Mouse (Mus musculus) granulocyte monocyte progenitor cell, adult 5-6 weeks (primary cell): ENCODE results near the gene Crhr1. TPM values are rescaled to one million over a fixed set of nuclear protein-coding genes. Genes with fewer than 3 reads are reported as not detected.
"Not testable (repeated sequence)": the region's sequence is repeated elsewhere in the genome, so short reads cannot be mapped to it uniquely, and the experiment has no call there.

Experiments used
- ATAC-seq: replicated peaks from 2 replicates; pipeline ENCODE4 v1.8.0; 2016; ENCODE audit warnings: mild to moderate bottlenecking, moderate TSS enrichment, inconsistent platforms; ENCODE audit not compliant: poor library complexity, severe bottlenecking
- total RNA-seq, 2 experiments: library from RNA; stranded (forward) in 1 of 2; stranded (reverse) in 1 of 2; fragments of 200-712, 200-1000 nt in 1 of 2; fragments of >200 nt in 1 of 2; fragmentation: Nextera tagmentation in 1 of 2; gene quantifications; 2 replicates each; pipeline ENCODE4 v1.2.3; 2014 to 2017

Crhr1 gene
- total RNA-seq, 2 experiments from 2014 or later, result not detected

GRCm38 (mm10) chr11:104186837-104187150 is 54.1 kb downstream of the Crhr1 start:
- no peak for ATAC-seq

GRCm38 (mm10) chr11:104187766-104188165 is 55.1 kb downstream of the Crhr1 start:
- ATAC-seq, result no peak

GRCm38 (mm10) chr11:104190008-104190407 is 57.4 kb downstream of the Crhr1 start:
- ATAC-seq, result no peak

- no peak for ATAC-seq
These were observed 62.7 kb downstream of the Crhr1 start for GRCm38 (mm10) chr11:104195382-104195781.

DNA sequence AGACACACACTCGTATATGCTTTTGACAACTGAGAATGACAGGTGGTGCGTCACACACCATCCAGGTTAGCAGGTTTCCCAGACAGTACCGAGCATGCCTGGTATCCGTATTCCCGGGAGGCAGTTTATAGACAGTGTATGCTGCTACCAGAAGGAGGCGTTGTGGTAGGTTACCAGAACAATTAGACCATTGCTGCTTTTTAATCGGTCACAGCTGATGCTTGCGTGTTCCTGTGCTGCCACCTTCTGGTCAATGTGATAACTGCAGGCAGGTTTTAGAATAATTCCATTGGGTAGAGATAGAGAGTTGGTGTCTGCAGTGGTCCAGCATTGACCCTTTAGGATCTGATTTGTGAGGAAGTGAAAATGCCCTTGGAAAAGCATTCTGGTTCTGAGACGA is 63.1 kb downstream of the Crhr1 start:
- ATAC-seq, result peak; percentile 91

- 0 out of 2 replicates have a peak, but pooled peaks have one; percentile 22 for ATAC-seq
These were observed 65.2 kb downstream of the Crhr1 start for GRCm38 (mm10) chr11:104197861-104198260.

- no peak for ATAC-seq
These were observed 70.6 kb downstream of the Crhr1 start for GRCm38 (mm10) chr11:104203271-104203670.

- no peak for ATAC-seq
These were observed 73.9 kb downstream of the Crhr1 start for GRCm38 (mm10) chr11:104206573-104206972.

GRCm38 (mm10) chr11:104209041-104209440 is 76.4 kb downstream of the Crhr1 start:
- no peak for ATAC-seq

DNA sequence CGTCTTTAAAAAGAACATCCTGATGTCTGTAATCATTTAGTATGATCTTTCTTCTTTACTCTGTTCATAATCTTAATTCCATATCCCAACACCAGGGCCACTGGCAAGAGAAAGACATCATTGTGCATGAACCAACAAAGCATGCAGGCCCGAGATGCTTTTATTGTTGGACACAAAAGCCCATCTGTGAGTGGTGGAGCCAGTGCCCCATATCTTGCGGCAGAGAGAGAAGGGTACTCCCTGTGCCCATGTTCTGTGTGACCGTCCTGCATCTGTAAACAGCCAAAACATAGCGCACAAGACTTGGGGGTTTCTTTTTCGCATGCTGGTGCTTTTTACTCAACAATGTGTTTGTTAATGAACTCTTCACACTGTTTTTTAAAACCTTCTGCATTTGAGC is 78.6 kb downstream of the Crhr1 start:
- no peak for ATAC-seq

DNA sequence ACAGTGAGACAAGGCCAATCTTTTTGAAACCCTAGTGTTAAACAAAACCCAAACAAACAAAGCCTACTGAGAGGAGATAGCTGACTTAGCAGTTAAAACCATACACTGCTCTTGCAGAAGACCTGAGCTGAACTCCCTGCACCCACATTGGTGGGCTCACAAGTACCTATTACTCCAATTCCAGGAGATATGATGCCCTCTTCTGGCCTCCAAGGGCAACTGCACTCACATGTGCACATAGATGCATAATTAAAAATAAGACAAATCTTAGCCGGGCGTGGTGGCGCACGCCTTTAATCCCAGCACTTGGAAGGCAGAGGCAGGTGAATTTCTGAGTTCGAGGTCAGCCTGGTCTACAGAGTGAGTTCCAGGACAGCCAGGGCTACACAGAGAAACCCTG is 81.5 kb downstream of the Crhr1 start:
- not testable (repeated sequence) for ATAC-seq

DNA sequence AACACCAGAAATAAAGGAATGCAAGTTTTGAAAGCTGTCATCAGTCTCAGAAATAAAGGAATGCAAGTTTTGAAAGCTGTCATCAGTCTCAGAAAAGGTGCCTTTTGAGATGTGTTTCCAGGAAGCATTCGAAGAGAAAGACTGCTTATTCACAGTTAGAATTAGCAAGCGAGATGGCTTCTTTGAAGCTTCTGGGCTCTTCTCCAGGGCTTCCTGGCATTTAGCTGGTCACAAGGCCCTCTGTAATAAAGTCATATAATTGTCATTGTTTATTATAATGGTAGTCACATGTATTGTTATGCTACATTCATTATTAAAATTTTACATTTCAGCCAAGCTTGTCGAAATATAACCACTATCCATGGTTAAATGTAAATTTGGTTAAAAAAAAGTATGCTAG is 85.4 kb downstream of the Crhr1 start:
- ATAC-seq, result no peak

DNA sequence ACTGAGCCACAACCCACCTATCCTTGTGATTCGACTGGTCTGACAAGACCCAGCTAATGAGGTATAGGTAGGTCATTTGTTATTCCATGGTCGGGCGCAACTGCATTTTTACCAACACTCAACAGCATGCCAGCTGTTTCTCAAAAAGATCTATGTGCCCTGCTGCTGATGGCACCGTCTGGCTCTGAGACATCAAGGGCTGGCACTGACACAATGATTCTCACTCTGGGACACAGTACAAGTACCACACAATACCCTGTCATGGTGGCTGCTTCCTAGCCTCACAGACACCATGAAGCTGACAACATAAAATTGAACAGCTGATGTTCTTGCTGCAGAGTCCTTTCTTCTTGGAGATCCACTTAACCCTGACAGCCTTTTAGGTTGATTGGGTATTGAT is 87.6 kb downstream of the Crhr1 start:
- ATAC-seq, result no peak

GRCm38 (mm10) chr11:104221751-104222150 is 89.1 kb downstream of the Crhr1 start:
- ATAC-seq, result no peak

- no peak for ATAC-seq
These were observed 90.6 kb downstream of the Crhr1 start for GRCm38 (mm10) chr11:104223301-104223700.

Other genes starting within 250 kb of the Crhr1 start
- 27.6 and 54.7 TPM in 2 replicates for gene Nsf, start 178.8 kb upstream of the Crhr1 start, total RNA-seq (2014; fragmentation: Nextera tagmentation)
- gene Nsf, start 178.8 kb upstream of the Crhr1 start, total RNA-seq (2017), result 26.6 and 32.9 TPM in 2 replicates
- 17.3 and 20.9 TPM in 2 replicates for gene Arf2, start 166.1 kb upstream of the Crhr1 start, total RNA-seq (2014; fragmentation: Nextera tagmentation)
- gene Arf2, start 166.1 kb upstream of the Crhr1 start, total RNA-seq (2017), result 30.2 and 38.9 TPM in 2 replicates
- gene Sppl2c, start 53.5 kb downstream of the Crhr1 start, total RNA-seq (2014; fragmentation: Nextera tagmentation), result not detected in 2 replicates
- not detected in 2 replicates for gene Sppl2c, start 53.5 kb downstream of the Crhr1 start, total RNA-seq (2017)
- not detected in 2 replicates for gene Mapt, start 98.5 kb downstream of the Crhr1 start, total RNA-seq (2014; fragmentation: Nextera tagmentation)
- gene Mapt, start 98.5 kb downstream of the Crhr1 start, total RNA-seq (2017), result not detected in 2 replicates